Mouse (Mus musculus) limb, embryonic 14.5 days (tissue): ENCODE results near the gene Nme7. TPM values are rescaled to one million over a fixed set of nuclear protein-coding genes. Genes with fewer than 3 reads are reported as not detected.

Experiments
- ATAC-seq: fragments of 200-750 bp; cut with Nextera tagmentation; 2 replicates; pipeline ENCODE4 v1.8.0; 2017; ENCODE audit warnings: low read depth, moderate number of reproducible peaks, moderate TSS enrichment; ENCODE audit not compliant: low FRiP score
- DNase-seq: peaks from one replicate; pipeline ENCODE4 v3.0.0-alpha.2; 2015; ENCODE audit warnings: low spot score
- H3K27ac ChIP-seq: fragments of 300-500 bp; sonication (generic); replicated peaks from 2 replicates; pipeline ENCODE4 v1.5.1; 2014; ENCODE audit warnings: low read depth, mild to moderate bottlenecking, low read length, moderate library complexity, mixed read lengths
- H3K27me3 ChIP-seq: fragments of 300-500 bp; sonication (generic); 2 replicates; pipeline ENCODE4 v1.6.1; 2014; ENCODE audit warnings: low read length, mixed read lengths; ENCODE audit not compliant: control insufficient read depth, insufficient read depth
- H3K36me3 ChIP-seq: fragments of 300-500 bp; sonication (generic); 2 replicates; pipeline ENCODE4 v1.6.1; 2014; ENCODE audit warnings: mild to moderate bottlenecking, low read length, moderate library complexity, mixed read lengths; ENCODE audit not compliant: control insufficient read depth, insufficient read depth
- H3K4me1 ChIP-seq: fragments of 300-500 bp; sonication (generic); 2 replicates; pipeline ENCODE4 v1.6.1; 2014; ENCODE audit warnings: antibody characterized with exemption, low read length, mixed read lengths; ENCODE audit not compliant: control insufficient read depth, insufficient read depth
- H3K4me2 ChIP-seq: fragments of 300-500 bp; sonication (generic); replicated peaks from 2 replicates; pipeline ENCODE4 v1.6.1; 2014; ENCODE audit warnings: low read depth, mild to moderate bottlenecking, low read length, moderate library complexity; ENCODE audit not compliant: severe bottlenecking
- H3K4me3 ChIP-seq: fragments of 300-500 bp; sonication (generic); replicated peaks from 2 replicates; pipeline ENCODE4 v1.5.1; 2014; ENCODE audit warnings: low read length
- H3K9ac ChIP-seq: fragments of 300-500 bp; sonication (generic); 2 replicates; pipeline ENCODE4 v1.6.1; 2014; ENCODE audit warnings: mild to moderate bottlenecking, low read depth, low read length, moderate library complexity; ENCODE audit not compliant: severe bottlenecking
- H3K9me3 ChIP-seq: fragments of 300-500 bp; sonication (generic); 2 replicates; pipeline ENCODE4 v1.6.1; 2016; ENCODE audit warnings: low read length; ENCODE audit not compliant: control insufficient read depth
- POLR2A ChIP-seq: fragments of 200-500 bp; IDR thresholded peaks from 2 replicates; pipeline ENCODE4 v1.8.0; 2012; ENCODE audit warnings: inconsistent platforms, mild to moderate bottlenecking, moderate library complexity, borderline replicate concordance; ENCODE audit not compliant: insufficient read depth, insufficient read length; ENCODE audit errors: extremely low read depth
- WGBS: fragments of 180-500 bp; shearing (Covaris S2); extraction: QIAGEN DNeasy Blood & Tissue Kit; methylation state at CpG from one replicate; pipeline ENCODE4 v1.1.7; 2014; 5-methylcytosine and 5-hydroxymethylcytosine counted together
- polyA plus RNA-seq, 2 experiments: library from polyadenylated mRNA; depleted of rRNA in 1 of 2; stranded (reverse) in 1 of 2; unstranded in 1 of 2; fragments of >200 nt; fragmentation: Nextera tagmentation in 1 of 2; extraction: Ambion mirVana in 1 of 2; gene quantifications; 2 replicates each; pipeline versions ENCODE4 v1.2.1 to v1.2.3; 2012 to 2014

Nme7 gene
- polyA plus RNA-seq, 2 experiments = 22.1 to 31.2 TPM

GRCm38 (mm10) chr1:164426227-164426626 lies 122.3 kb downstream of the Nme7 start:
- WGBS = 85% methylated on average over 7 of the region's 7 CpGs
- H3K36me3 ChIP-seq = no peaks in the 10 kb centered on the region
- no peak for TF ChIP-seq POLR2A

DNA sequence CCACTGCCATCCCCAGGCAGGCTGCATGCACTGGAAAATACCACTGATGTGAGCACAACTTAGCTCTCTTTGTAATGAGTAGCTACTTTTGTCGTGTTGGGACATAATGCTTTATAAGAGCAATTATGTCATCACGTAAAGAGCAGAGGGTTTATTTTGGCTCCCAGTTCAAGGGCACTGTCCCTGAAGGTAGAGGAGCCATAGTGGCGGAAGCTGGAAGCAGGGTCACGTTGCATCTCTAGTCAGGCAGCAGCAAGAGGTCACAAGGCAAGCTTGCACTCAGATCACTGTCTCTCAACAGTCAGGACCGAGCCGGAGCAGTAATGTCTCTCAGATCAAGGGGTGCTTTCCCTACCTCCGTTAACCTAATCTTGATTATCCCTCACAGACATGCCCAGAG lies 123.9 kb downstream of the Nme7 start:
- ATAC-seq (no peak), DNase-seq (no peak)
- no peak for TF ChIP-seq POLR2A
- Histone ChIP-seq H3K27ac (no peak overlapping the region), H3K4me2 (no peak overlapping the region), H3K4me3 (no peak overlapping the region), H3K4me1 (no peaks in the 10 kb centered on the region), H3K36me3 (no peaks in the 10 kb centered on the region), H3K9ac (no peak overlapping the region), H3K27me3 (no peaks in the 10 kb centered on the region), H3K9me3 (no peaks in the 10 kb centered on the region)
- WGBS = 67% methylated on average over 7 of the region's 7 CpGs

More at GRCm38 (mm10) chr1:164426227-164426626, 122.3 kb downstream of the Nme7 start:
- Histone ChIP-seq H3K27me3 (no peaks in the 10 kb centered on the region), H3K9me3 (no peaks in the 10 kb centered on the region), H3K4me2 (no peak overlapping the region), H3K27ac (no peak overlapping the region), H3K4me1 (no peaks in the 10 kb centered on the region), H3K9ac (no peak overlapping the region), H3K4me3 (no peak overlapping the region)
- DNase-seq (no peak), ATAC-seq (no peak)

DNA sequence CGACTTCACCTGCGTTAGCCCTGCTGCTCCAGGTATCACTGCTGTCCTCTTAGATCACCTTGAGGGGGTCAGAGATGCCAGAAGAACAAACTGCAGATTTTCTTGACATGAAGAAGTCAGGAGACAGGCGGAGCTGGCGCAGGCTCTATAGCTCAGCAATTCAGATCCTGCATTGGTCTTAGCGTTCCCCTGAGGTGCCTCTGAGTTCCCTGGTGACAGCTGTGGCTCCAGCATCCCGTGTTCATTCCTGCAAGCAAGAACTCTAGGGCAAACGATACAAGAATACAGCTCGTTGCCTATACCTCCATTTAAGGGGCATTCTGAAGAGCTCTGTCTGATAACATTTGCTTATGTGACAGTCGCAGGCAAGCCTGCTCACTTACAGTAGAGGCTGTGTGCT lies 124.7 kb downstream of the Nme7 start:
- Histone ChIP-seq H3K4me2 (no peak overlapping the region), H3K27me3 (no peaks in the 10 kb centered on the region), H3K36me3 (no peaks in the 10 kb centered on the region), H3K4me3 (no peak overlapping the region), H3K4me1 (no peaks in the 10 kb centered on the region), H3K9ac (no peak overlapping the region), H3K9me3 (no peaks in the 10 kb centered on the region), H3K27ac (no peak overlapping the region)
- ATAC-seq = 0 out of 2 replicates have a peak, but pooled peaks have one; percentile 37
- DNase-seq = no peak
- no peak for TF ChIP-seq POLR2A
- 92% methylated on average over 9 of the region's 9 CpGs for WGBS

DNA sequence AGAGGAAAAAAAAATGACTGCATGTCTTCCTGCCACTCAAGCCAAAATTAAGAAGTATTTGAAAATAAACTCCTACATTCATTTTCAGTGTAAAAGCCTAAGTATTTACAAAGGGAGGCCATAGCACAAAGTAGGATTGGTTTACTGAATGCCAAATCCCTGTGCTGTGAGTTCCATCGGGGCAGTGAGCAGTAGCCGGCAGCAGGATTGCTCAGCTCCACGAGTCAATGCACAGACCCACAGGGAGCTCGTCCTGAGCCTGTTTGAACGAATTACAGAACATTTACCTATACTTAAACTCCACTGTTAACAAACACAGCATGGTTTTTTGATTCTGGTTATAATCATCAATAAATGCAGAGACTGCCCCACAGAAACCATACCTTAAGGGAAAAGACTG lies 128.7 kb downstream of the Nme7 start:
- Histone ChIP-seq H3K36me3 (peaks cover 5% of the 10 kb centered on the region), H3K9me3 (no peaks in the 10 kb centered on the region), H3K9ac (no peak overlapping the region), H3K4me3 (no peak overlapping the region), H3K27ac (no peak overlapping the region), H3K27me3 (no peaks in the 10 kb centered on the region), H3K4me1 (no peaks in the 10 kb centered on the region), H3K4me2 (no peak overlapping the region)
- WGBS = 76% methylated on average over 5 of the region's 5 CpGs
- no peak for TF ChIP-seq POLR2A
- DNase-seq = no peak
- no peak for ATAC-seq

DNA sequence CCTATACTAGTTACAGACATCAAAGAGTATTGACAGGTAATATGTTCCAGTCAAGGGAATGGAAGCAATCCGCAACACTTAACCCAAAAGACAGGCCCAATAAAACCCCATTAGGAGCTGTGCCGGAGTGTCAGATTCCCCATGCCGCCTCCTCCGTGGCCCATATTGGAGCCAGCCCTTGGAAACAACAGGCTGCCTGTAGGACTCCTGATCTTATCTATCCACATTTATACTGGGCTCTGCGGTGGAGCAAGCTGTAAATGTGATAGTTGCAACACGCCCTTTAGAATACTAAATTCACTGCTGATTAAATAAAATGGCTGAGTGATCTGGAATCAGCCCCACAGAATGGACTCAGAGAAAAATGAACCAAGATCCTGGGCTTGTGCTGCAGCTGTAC lies 130.1 kb downstream of the Nme7 start:
- H3K9me3 ChIP-seq = no peaks in the 10 kb centered on the region
- H3K4me2 ChIP-seq = no peak overlapping the region
- no peak overlapping the region for H3K27ac ChIP-seq
- H3K36me3 ChIP-seq = peaks cover 12% of the 10 kb centered on the region
- WGBS = 16% methylated on average over 6 of the region's 6 CpGs
- H3K4me1 ChIP-seq = no peaks in the 10 kb centered on the region
- H3K27me3 ChIP-seq = no peaks in the 10 kb centered on the region
- H3K4me3 ChIP-seq = no peak overlapping the region
- no peak for ATAC-seq
- TF ChIP-seq POLR2A = no peak
- H3K9ac ChIP-seq = no peak overlapping the region
- DNase-seq = no peak

DNA sequence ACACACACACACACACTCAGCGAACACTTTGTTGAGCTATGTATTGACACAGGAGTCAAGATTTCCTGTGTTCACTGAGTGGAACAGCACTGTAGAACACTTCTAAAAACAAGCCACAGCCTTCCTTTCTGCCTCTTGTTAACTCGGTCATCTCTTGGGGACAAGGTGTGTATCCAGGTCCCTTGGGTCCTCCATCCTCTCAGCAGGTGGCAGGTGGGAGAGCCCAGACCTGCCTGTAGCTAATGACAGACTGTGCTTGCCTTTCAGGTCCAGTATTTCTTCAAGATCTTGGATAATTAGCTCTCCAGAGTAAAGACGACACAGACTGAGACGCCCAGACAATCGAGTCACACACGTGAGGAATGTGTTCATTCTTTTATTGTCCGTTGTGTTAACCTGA lies 132.8 kb downstream of the Nme7 start:
- Histone ChIP-seq H3K36me3 (peaks cover 12% of the 10 kb centered on the region), H3K9me3 (no peaks in the 10 kb centered on the region), H3K27me3 (no peaks in the 10 kb centered on the region), H3K4me3 (no peak overlapping the region), H3K27ac (no peak overlapping the region), H3K4me2 (no peak overlapping the region), H3K4me1 (no peaks in the 10 kb centered on the region), H3K9ac (no peak overlapping the region)
- DNase-seq (no peak), ATAC-seq (no peak)
- TF ChIP-seq POLR2A = no peak
- 90% methylated on average over 7 of the region's 7 CpGs for WGBS
